Mouse (Mus musculus): ENCODE measurements at regions not wholly inside any gene's neighbourhood (a gene's known extent, or its start where the extent isn't known, plus 50 kb on each side); places are given as distances from the start of the nearest gene placed in this dataset.

DNA sequence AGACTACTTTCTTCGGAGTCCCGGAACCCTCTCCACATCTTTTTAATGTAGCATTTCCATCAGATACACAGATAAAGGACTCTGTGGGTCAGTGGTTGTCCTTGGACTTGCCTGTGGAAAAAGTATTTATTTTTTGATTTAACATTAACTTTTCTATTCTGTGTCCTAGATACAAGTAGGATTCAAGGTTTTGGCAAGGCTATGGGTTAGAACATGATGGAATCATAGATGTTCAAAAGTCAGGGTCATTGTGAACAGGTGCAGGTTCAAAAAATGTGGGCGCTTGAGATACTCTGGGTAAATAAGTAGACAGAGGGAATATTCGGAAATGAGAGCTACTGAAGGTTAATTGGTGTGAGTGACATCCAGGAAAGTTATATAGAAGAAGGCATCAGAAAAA lies 347.7 kb downstream of the Cypt12 start:
- no peak for ATAC-seq (replicated peaks; ENCODE audit: insufficient number of reproducible peaks, insufficient read depth, low FRiP score, low read depth)
- H3K4me2 ChIP-seq, result no peak overlapping the region
- no peaks in the 10 kb centered on the region for H3K9me3 ChIP-seq (replicated peaks)
- 87% methylated on average over 4 of the region's 4 CpGs for WGBS
- H3K27me3 ChIP-seq, result no peaks in the 10 kb centered on the region
- H3K36me3 ChIP-seq, result no peaks in the 10 kb centered on the region
- no peaks in the 10 kb centered on the region for H3K4me1 ChIP-seq (replicated peaks)
- H3K4me3 ChIP-seq, result no peak overlapping the region
- H3K9ac ChIP-seq, result no peak overlapping the region
- H3K27ac ChIP-seq, result no peak overlapping the region

DNA sequence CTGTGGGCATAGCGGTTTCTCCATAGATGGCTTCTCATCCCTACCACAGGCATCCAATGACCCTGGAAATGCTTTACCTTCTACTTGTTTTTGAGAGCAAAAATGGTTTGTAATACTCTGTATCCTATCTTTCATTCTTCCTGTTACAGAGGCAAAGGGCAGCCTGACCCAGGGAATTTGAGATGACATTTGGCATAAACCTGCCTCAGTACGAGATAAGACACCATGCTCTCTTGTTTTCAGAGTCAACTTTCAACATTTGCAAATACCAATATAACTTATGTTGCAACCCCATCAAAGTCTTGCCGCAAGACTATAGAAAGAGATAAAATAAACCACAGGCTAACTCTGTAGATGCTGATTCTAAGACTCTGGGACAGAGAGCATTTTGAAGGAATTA lies 350.5 kb downstream of the Cypt12 start:
- Histone ChIP-seq H3K9ac (no peak overlapping the region), H3K4me1 (replicated peaks) (no peaks in the 10 kb centered on the region), H3K27me3 (no peaks in the 10 kb centered on the region), H3K27ac (no peak overlapping the region), H3K9me3 (replicated peaks) (no peaks in the 10 kb centered on the region), H3K36me3 (no peaks in the 10 kb centered on the region), H3K4me2 (no peak overlapping the region), H3K4me3 (no peak overlapping the region)
- ATAC-seq (replicated peaks; ENCODE audit: insufficient number of reproducible peaks, insufficient read depth, low FRiP score, low read depth), result no peak
- WGBS, result 72% methylated on average over 3 of the region's 3 CpGs

DNA sequence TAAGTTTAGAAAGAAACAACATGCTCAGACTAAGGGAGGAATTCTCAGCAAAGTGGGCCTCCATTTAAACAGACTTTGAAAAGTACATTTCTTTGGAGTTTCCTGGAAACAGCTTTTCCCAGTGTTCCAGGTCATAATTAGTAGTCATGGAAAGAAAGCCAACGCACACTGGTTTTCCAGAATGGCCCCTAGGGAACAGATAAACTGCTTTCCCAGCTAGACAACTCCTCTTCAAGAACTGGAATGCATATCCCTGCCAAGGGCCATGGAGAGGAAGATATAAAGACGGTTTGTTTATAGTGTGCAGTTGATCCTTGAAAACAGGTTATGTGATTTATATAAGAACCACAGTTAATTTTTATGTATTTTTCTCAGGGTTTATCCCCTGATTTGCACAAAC lies 351.3 kb downstream of the Cypt12 start:
- Histone ChIP-seq H3K27me3 (no peaks in the 10 kb centered on the region), H3K27ac (no peak overlapping the region), H3K9ac (no peak overlapping the region), H3K4me1 (replicated peaks) (no peaks in the 10 kb centered on the region), H3K4me2 (no peak overlapping the region), H3K36me3 (no peaks in the 10 kb centered on the region), H3K4me3 (no peak overlapping the region), H3K9me3 (replicated peaks) (no peaks in the 10 kb centered on the region)
- 31% methylated on average over 2 of the region's 2 CpGs for WGBS
- ATAC-seq (replicated peaks; ENCODE audit: insufficient number of reproducible peaks, insufficient read depth, low FRiP score, low read depth), result no peak

DNA sequence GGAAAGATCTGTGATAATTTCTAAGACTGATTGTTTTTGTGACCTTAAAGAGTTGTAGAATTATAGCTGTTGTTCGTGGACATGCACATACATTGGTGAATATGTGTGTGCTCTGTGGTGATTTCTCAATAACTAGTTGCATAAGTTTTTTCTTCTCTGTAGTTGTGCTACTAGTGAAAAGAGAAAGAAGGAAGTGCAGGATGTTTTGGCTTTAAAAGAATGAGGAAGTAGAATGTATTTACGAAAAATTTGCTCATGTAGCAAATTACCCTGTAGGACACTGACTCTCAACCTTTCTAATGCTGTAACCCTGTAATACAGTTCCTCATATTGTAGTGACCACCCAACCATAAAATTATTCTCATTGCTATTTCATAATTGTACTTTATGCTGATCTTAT lies 371.2 kb downstream of the Cypt12 start:
- Histone ChIP-seq H3K4me2 (no peak overlapping the region), H3K36me3 (no peaks in the 10 kb centered on the region), H3K27me3 (no peaks in the 10 kb centered on the region), H3K4me3 (no peak overlapping the region), H3K27ac (no peak overlapping the region), H3K9me3 (replicated peaks) (no peaks in the 10 kb centered on the region), H3K9ac (no peak overlapping the region), H3K4me1 (replicated peaks) (no peaks in the 10 kb centered on the region)
- WGBS, result 86% methylated on average over 2 of the region's 2 CpGs
- ATAC-seq (replicated peaks; ENCODE audit: insufficient number of reproducible peaks, insufficient read depth, low FRiP score, low read depth), result no peak

DNA sequence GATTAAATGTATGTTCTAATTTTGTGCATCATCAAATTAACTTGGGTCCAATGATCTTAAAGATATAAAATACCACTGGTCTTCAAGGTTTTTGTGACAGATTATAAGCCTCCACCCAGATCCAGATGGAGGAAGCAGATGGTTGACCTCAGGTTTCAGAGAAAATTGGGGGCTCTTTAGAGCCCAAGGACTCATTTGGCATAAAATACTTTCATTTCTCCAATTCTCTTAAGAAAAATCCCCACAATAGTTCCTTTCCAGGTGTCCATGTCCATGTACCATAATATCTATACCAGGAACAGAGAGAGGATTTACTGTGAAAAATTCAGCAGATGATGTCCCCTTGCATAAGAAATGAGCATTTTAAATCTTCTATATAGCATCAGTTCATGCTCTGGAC lies 385.0 kb downstream of the Cypt12 start:
- no peaks in the 10 kb centered on the region for H3K9me3 ChIP-seq (replicated peaks)
- H3K4me2 ChIP-seq, result no peak overlapping the region
- H3K27ac ChIP-seq, result no peak overlapping the region

DNA sequence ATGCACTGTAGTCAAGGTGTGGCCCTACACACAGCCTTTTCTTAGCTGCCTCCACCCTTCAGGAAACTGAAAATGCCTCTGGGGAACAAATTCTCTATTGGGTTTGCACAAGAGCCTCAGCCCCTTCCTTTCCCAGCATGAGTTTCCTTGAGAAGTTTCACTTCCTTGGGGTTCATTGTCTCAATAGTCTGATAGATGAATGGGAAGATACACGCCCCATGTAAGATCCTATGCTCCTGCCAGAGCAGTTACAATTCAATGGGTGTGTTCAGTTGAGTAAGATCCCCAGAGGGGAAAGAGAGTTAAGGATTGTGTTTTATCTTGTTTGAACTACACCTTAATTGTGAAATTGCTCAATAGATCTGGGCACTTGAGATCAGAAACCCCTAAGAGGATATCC lies 391.0 kb downstream of the Cypt12 start:
- H3K27ac ChIP-seq, result no peak overlapping the region
- 61% methylated on average over 1 of the region's 1 CpGs for WGBS

More for the DNA sequence above, 385.0 kb downstream of the Cypt12 start:
- H3K36me3 ChIP-seq, result no peaks in the 10 kb centered on the region
- H3K4me1 ChIP-seq (replicated peaks), result no peaks in the 10 kb centered on the region
- H3K27me3 ChIP-seq, result no peaks in the 10 kb centered on the region
- H3K4me3 ChIP-seq, result no peak overlapping the region
- no peak for ATAC-seq (replicated peaks; ENCODE audit: insufficient number of reproducible peaks, insufficient read depth, low FRiP score, low read depth)
- H3K9ac ChIP-seq, result no peak overlapping the region

DNA sequence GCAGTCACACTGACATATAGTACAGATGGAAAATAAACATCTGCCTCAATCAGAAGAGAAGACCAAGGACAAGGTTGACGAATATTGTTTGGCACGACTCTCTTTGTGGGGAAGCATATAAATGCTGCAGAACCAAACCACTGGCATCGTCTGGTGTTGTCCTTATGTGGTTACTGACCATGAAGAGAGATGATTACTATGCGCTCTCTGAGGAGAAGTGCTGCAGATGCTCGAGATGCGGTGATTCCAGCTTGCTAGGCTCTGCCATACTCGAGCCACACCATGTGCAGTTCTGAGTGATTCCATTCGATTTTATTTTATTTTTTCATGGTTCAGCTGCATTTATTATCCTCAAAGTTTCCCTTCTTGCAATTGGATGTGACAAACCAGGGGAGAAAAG lies 393.5 kb downstream of the Cypt12 start:
- 70% methylated on average over 8 of the region's 8 CpGs for WGBS
- Histone ChIP-seq H3K36me3 (no peaks in the 10 kb centered on the region), H3K27me3 (no peaks in the 10 kb centered on the region), H3K4me1 (replicated peaks) (no peaks in the 10 kb centered on the region), H3K9ac (no peak overlapping the region), H3K4me3 (no peak overlapping the region), H3K27ac (no peak overlapping the region), H3K9me3 (replicated peaks) (no peaks in the 10 kb centered on the region), H3K4me2 (no peak overlapping the region)
- ATAC-seq (replicated peaks; ENCODE audit: insufficient number of reproducible peaks, insufficient read depth, low FRiP score, low read depth), result no peak

More for the DNA sequence above, 391.0 kb downstream of the Cypt12 start:
- no peak overlapping the region for H3K4me3 ChIP-seq
- H3K27me3 ChIP-seq, result no peaks in the 10 kb centered on the region
- no peak overlapping the region for H3K4me2 ChIP-seq
- no peaks in the 10 kb centered on the region for H3K36me3 ChIP-seq
- H3K4me1 ChIP-seq (replicated peaks), result no peaks in the 10 kb centered on the region
- no peaks in the 10 kb centered on the region for H3K9me3 ChIP-seq (replicated peaks)
- no peak for ATAC-seq (replicated peaks; ENCODE audit: insufficient number of reproducible peaks, insufficient read depth, low FRiP score, low read depth)
- no peak overlapping the region for H3K9ac ChIP-seq

DNA sequence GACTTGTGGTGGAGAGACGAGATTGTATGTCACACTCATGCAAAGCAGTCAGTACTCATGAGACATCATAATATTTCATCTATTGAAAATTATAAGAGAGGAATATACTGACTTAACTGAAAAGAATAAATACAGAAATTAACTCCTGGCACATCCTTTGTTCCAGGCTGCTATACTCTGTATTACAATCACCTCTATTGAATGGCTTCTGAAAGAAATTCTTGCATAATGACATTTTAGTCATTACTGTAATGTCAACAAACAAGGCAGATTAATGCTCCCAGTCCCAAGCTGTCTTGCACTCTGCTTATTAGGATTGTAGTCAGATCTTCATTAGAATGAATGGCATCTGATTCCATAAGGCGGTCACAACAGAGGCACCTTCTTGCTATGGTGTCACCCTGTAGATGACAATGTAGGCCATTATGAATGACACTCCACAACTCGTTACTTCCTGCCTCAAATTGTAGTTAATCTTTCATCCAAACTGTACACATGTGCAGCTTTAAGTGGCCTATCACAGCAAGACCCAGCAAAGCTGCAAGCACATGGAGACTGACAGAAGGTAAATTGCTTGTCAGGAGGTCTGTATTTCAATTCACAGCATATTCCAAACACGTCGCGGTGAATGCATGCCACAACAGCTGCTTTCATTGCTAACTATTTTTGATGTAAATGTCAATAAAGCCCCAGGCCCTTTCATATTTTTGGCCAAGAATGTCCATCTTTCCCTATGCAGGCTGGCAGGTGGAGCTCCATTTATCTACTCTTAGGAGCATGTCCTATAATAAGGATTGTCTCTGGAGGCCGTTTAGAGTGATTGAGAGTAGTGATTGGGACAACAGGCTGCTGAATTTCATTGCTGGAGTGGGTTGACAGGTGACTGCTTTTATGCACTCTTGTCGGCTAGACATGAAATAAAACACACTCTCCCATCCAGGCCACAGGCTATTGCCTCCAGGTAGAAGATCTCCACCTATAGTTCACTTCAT lies 430.1 kb downstream of the Cypt12 start:
- 77% methylated on average over 8 of the region's 8 CpGs for WGBS
- no peak overlapping the region for H3K9ac ChIP-seq
- H3K4me1 ChIP-seq (replicated peaks), result no peaks in the 10 kb centered on the region
- H3K27me3 ChIP-seq, result no peaks in the 10 kb centered on the region
- H3K36me3 ChIP-seq, result no peaks in the 10 kb centered on the region
- ATAC-seq (replicated peaks; ENCODE audit: insufficient number of reproducible peaks, insufficient read depth, low FRiP score, low read depth), result no peak
- H3K4me3 ChIP-seq, result no peak overlapping the region
- H3K9me3 ChIP-seq (replicated peaks), result no peaks in the 10 kb centered on the region
- H3K4me2 ChIP-seq, result no peak overlapping the region
- H3K27ac ChIP-seq, result no peak overlapping the region

DNA sequence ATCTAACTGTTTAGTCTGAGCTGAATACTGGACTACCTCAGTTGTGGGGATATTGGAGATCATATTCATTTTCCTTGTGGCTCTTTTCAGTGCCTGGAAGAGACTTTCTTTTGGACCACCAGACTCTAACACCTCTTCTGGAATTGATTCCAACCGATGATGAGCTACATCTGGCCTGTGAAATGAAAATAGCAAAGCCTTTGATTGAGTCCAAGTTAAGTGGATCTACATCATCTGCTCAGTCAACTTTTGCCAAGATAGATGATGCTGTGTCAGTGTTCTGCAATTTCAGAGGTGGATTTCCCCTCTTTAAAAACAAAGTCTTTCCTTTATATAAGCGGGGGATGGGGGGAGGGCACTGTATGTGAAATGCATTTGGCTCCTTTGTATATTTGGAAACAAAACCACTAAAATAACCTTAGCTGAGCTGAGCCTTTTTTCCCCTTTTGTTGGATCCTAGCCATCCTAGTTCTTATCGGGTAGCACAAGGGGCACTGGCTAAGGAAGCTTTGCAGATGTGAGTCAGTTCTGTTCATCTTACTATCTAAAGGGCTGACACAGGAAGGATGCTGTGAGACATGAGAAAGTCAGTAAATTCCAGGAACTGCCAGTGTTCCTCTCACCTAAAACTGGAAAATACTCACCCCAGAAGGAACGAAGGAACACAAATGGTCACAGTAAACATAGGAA lies 473.8 kb downstream of the Cypt12 start:
- no peaks in the 10 kb centered on the region for H3K4me1 ChIP-seq (replicated peaks)
- no peak overlapping the region for H3K9ac ChIP-seq
- no peak overlapping the region for H3K4me2 ChIP-seq
- 57% methylated on average over 4 of the region's 4 CpGs for WGBS
- H3K27me3 ChIP-seq, result no peaks in the 10 kb centered on the region
- H3K27ac ChIP-seq, result no peak overlapping the region
- no peak overlapping the region for H3K4me3 ChIP-seq
- no peak for ATAC-seq (replicated peaks; ENCODE audit: insufficient number of reproducible peaks, insufficient read depth, low FRiP score, low read depth)
- no peaks in the 10 kb centered on the region for H3K9me3 ChIP-seq (replicated peaks)
- H3K36me3 ChIP-seq, result no peaks in the 10 kb centered on the region

DNA sequence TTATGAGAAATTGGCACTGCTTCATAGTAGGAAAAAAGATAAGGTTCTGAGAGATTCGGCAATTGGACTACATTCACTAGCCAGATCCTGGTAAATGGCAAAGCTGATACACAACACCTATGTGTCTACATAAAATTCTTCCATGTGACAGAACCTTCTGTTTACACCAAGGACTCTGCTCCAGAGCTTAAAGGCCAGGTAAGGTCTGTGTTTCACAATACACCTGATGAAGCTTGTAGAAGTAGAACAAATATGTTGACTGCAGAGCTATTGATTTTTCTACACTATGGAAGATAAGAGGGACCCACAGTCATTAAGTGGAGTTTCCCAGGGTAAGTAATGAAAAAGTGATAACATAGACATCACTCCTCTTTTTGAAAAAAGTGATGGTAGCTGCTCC lies 480.7 kb downstream of the Cypt12 start:
- Histone ChIP-seq H3K4me3 (no peak overlapping the region), H3K27me3 (no peaks in the 10 kb centered on the region), H3K9me3 (replicated peaks) (no peaks in the 10 kb centered on the region), H3K4me1 (replicated peaks) (no peaks in the 10 kb centered on the region), H3K9ac (no peak overlapping the region), H3K27ac (no peak overlapping the region), H3K36me3 (no peaks in the 10 kb centered on the region), H3K4me2 (no peak overlapping the region)
- ATAC-seq (replicated peaks; ENCODE audit: insufficient number of reproducible peaks, insufficient read depth, low FRiP score, low read depth), result no peak
- WGBS, result 87% methylated on average over 1 of the region's 1 CpGs

DNA sequence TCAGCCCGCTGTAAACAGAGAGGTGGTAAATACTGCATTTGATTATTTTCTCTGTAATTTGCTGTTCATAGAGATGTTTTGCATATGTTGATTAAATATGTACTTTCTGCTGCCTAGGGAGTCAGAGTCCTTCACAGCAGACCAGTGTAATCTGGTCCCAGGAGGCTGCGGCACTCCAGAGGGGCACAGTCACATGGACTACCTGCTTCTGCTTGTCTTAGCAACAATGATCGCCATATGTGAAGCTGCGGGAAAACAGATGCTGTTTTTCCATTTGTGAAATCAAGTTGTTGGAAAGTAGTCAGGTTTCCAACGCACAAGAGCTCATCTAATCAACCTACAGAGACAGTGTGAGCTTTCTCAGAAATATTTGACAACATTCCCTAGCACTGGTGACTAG lies 490.6 kb downstream of the Cypt12 start:
- no peak overlapping the region for H3K4me2 ChIP-seq
- no peaks in the 10 kb centered on the region for H3K4me1 ChIP-seq (replicated peaks)
- no peak for ATAC-seq (replicated peaks; ENCODE audit: insufficient number of reproducible peaks, insufficient read depth, low FRiP score, low read depth)
- no peak overlapping the region for H3K9ac ChIP-seq
- H3K27ac ChIP-seq, result no peak overlapping the region
- WGBS, result 70% methylated on average over 5 of the region's 5 CpGs
- no peaks in the 10 kb centered on the region for H3K27me3 ChIP-seq
- no peaks in the 10 kb centered on the region for H3K36me3 ChIP-seq
- no peak overlapping the region for H3K4me3 ChIP-seq
- H3K9me3 ChIP-seq (replicated peaks), result no peaks in the 10 kb centered on the region

All from heart, embryonic 15.5 days (tissue).